Mouse (Mus musculus) cortical plate, adult 2 months (tissue): ENCODE results near the gene Hapln2.

ENCODE experiments used
- CTCF ChIP-seq: fragments of 200-500 bp; IDR thresholded peaks from 2 replicates; pipeline ENCODE4 v1.5.1; 2011; ENCODE audit warnings: mild to moderate bottlenecking, control low read depth, low read length; ENCODE audit not compliant: insufficient read depth; ENCODE audit errors: extremely low read depth
- POLR2A ChIP-seq: fragments of 200-500 bp; IDR thresholded peaks from 2 replicates; pipeline ENCODE4 v1.6.1; 2011; ENCODE audit warnings: mild to moderate bottlenecking, low read length, control low read depth; ENCODE audit not compliant: insufficient read depth; ENCODE audit errors: extremely low read depth

GRCm38 (mm10) chr3:87983627-87984026, 43.8 kb downstream of the Hapln2 start:
- TF ChIP-seq CTCF, result no peak
- no peak for TF ChIP-seq POLR2A
